Mouse (Mus musculus): ENCODE measurements at regions not wholly inside any gene's neighbourhood (a gene's known extent, or its start where the extent isn't known, plus 50 kb on each side); places are given as distances from the start of the nearest gene placed in this dataset.
A peak's percentile ranks its signal among the peaks of the same experiment; 100 is the strongest.

GRCm38 (mm10) chr13:55948591-55948990, 112.6 kb upstream of the Pitx1 start:
- ATAC-seq (ENCODE audit: low read depth): no peak
- H3K4me3 ChIP-seq (ENCODE audit: low read length): no peak overlapping the region
- H3K9ac ChIP-seq (ENCODE audit: low read length): no peak overlapping the region
- no peaks in the 10 kb centered on the region for H3K9me3 ChIP-seq (ENCODE audit: control insufficient read depth, low read length)
- H3K36me3 ChIP-seq (ENCODE audit: control insufficient read depth, insufficient read depth, low read length): no peaks in the 10 kb centered on the region
- no peaks in the 10 kb centered on the region; the same call in 1 of the 2 replicates for H3K4me1 ChIP-seq (replicated peaks; ENCODE audit: control insufficient read depth, insufficient read depth, low read length)
- H3K4me2 ChIP-seq (ENCODE audit: low read depth, low read length): no peak overlapping the region
- no peak overlapping the region for H3K27ac ChIP-seq (ENCODE audit: low read length)
- H3K27me3 ChIP-seq (ENCODE audit: control insufficient read depth, insufficient read depth, low read depth, low read length): no peaks in the 10 kb centered on the region
- whole genome bisulfite sequencing: 65% methylated on average over 9 of the region's 9 CpGs

- Histone ChIP-seq H3K36me3 (ENCODE audit: control insufficient read depth, insufficient read depth, low read length) (no peaks in the 10 kb centered on the region), H3K4me3 (ENCODE audit: low read length) (no peak overlapping the region), H3K4me1 (replicated peaks; ENCODE audit: control insufficient read depth, insufficient read depth, low read length) (no peaks in the 10 kb centered on the region; the same call in 1 of the 2 replicates), H3K9me3 (ENCODE audit: control insufficient read depth, low read length) (no peaks in the 10 kb centered on the region), H3K9ac (ENCODE audit: low read length) (no peak overlapping the region), H3K27me3 (ENCODE audit: control insufficient read depth, insufficient read depth, low read depth, low read length) (no peaks in the 10 kb centered on the region), H3K27ac (ENCODE audit: low read length) (no peak overlapping the region), H3K4me2 (ENCODE audit: low read depth, low read length) (no peak overlapping the region)
- no peak for ATAC-seq (ENCODE audit: low read depth)
- 49% methylated on average over 2 of the region's 2 CpGs for WGBS
These were observed 112.2 kb upstream of the Pitx1 start for GRCm38 (mm10) chr13:55948144-55948543.

GRCm38 (mm10) chr13:55937417-55937816, 101.4 kb upstream of the Pitx1 start:
- Histone ChIP-seq H3K9ac (ENCODE audit: low read length) (no peak overlapping the region), H3K4me3 (ENCODE audit: low read length) (no peak overlapping the region), H3K27me3 (ENCODE audit: control insufficient read depth, insufficient read depth, low read depth, low read length) (no peaks in the 10 kb centered on the region), H3K4me1 (replicated peaks; ENCODE audit: control insufficient read depth, insufficient read depth, low read length) (no peaks in the 10 kb centered on the region), H3K27ac (ENCODE audit: low read length) (no peak overlapping the region), H3K9me3 (ENCODE audit: control insufficient read depth, low read length) (no peaks in the 10 kb centered on the region), H3K4me2 (ENCODE audit: low read depth, low read length) (no peak overlapping the region), H3K36me3 (ENCODE audit: control insufficient read depth, insufficient read depth, low read length) (no peaks in the 10 kb centered on the region)
- WGBS: 75% methylated on average over 9 of the region's 9 CpGs
- no peak for ATAC-seq (ENCODE audit: low read depth)

- no peak overlapping the region for H3K4me3 ChIP-seq (ENCODE audit: low read length)
- H3K4me2 ChIP-seq (ENCODE audit: low read depth, low read length): no peak overlapping the region
- ATAC-seq (ENCODE audit: low read depth): no peak
- no peak overlapping the region for H3K27ac ChIP-seq (ENCODE audit: low read length)
- no peaks in the 10 kb centered on the region for H3K4me1 ChIP-seq (replicated peaks; ENCODE audit: control insufficient read depth, insufficient read depth, low read length)
- no peak overlapping the region for H3K9ac ChIP-seq (ENCODE audit: low read length)
- no peaks in the 10 kb centered on the region for H3K9me3 ChIP-seq (ENCODE audit: control insufficient read depth, low read length)
- H3K27me3 ChIP-seq (ENCODE audit: control insufficient read depth, insufficient read depth, low read depth, low read length): no peaks in the 10 kb centered on the region
- 70% methylated on average over 9 of the region's 9 CpGs for WGBS
- H3K36me3 ChIP-seq (ENCODE audit: control insufficient read depth, insufficient read depth, low read length): no peaks in the 10 kb centered on the region
These were observed 101.0 kb upstream of the Pitx1 start for GRCm38 (mm10) chr13:55937000-55937399.

GRCm38 (mm10) chr13:55930637-55931036, 94.6 kb upstream of the Pitx1 start:
- Histone ChIP-seq H3K4me2 (ENCODE audit: low read depth, low read length) (no peak overlapping the region), H3K36me3 (ENCODE audit: control insufficient read depth, insufficient read depth, low read length) (no peaks in the 10 kb centered on the region), H3K4me3 (ENCODE audit: low read length) (no peak overlapping the region), H3K9me3 (ENCODE audit: control insufficient read depth, low read length) (no peaks in the 10 kb centered on the region), H3K4me1 (replicated peaks; ENCODE audit: control insufficient read depth, insufficient read depth, low read length) (no peaks in the 10 kb centered on the region), H3K27me3 (ENCODE audit: control insufficient read depth, insufficient read depth, low read depth, low read length) (no peaks in the 10 kb centered on the region), H3K27ac (ENCODE audit: low read length) (no peak overlapping the region), H3K9ac (ENCODE audit: low read length) (no peak overlapping the region)
- ATAC-seq (ENCODE audit: low read depth): no peak
- 73% methylated on average over 11 of the region's 11 CpGs for WGBS

- no peak overlapping the region for H3K4me3 ChIP-seq (ENCODE audit: low read length)
- no peaks in the 10 kb centered on the region for H3K4me1 ChIP-seq (replicated peaks; ENCODE audit: control insufficient read depth, insufficient read depth, low read length)
- peaks cover under 1% of the 10 kb centered on the region; the same call in 1 of the 2 replicates for H3K27me3 ChIP-seq (ENCODE audit: control insufficient read depth, insufficient read depth, low read depth, low read length)
- H3K36me3 ChIP-seq (ENCODE audit: control insufficient read depth, insufficient read depth, low read length): no peaks in the 10 kb centered on the region
- WGBS: 67% methylated on average over 6 of the region's 6 CpGs
- H3K27ac ChIP-seq (ENCODE audit: low read length): no peak overlapping the region
- no peak overlapping the region for H3K4me2 ChIP-seq (ENCODE audit: low read depth, low read length)
- no peaks in the 10 kb centered on the region for H3K9me3 ChIP-seq (ENCODE audit: control insufficient read depth, low read length)
- ATAC-seq (ENCODE audit: low read depth): no peak
- H3K9ac ChIP-seq (ENCODE audit: low read length): no peak overlapping the region
These were observed 93.8 kb upstream of the Pitx1 start for GRCm38 (mm10) chr13:55929814-55930213.

GRCm38 (mm10) chr13:55923505-55924136, 87.6 kb upstream of the Pitx1 start:
- Histone ChIP-seq H3K27me3 (ENCODE audit: control insufficient read depth, insufficient read depth, low read depth, low read length) (peaks cover 10% of the 10 kb centered on the region), H3K36me3 (ENCODE audit: control insufficient read depth, insufficient read depth, low read length) (no peaks in the 10 kb centered on the region), H3K27ac (ENCODE audit: low read length) (no peak overlapping the region), H3K9me3 (ENCODE audit: control insufficient read depth, low read length) (no peaks in the 10 kb centered on the region), H3K4me1 (replicated peaks; ENCODE audit: control insufficient read depth, insufficient read depth, low read length) (peaks cover 11% of the 10 kb centered on the region), H3K9ac (ENCODE audit: low read length) (no peak overlapping the region), H3K4me2 (ENCODE audit: low read depth, low read length) (peak overlapping the region; percentile 25), H3K4me3 (ENCODE audit: low read length) (no peak overlapping the region)
- WGBS: 11% methylated on average over 7 of the region's 7 CpGs
- ATAC-seq (ENCODE audit: low read depth): peak; percentile 80

- ATAC-seq (ENCODE audit: low read depth): no peak
- peaks cover 3% of the 10 kb centered on the region; the same call in 1 of the 2 replicates for H3K4me1 ChIP-seq (replicated peaks; ENCODE audit: control insufficient read depth, insufficient read depth, low read length)
- H3K27ac ChIP-seq (ENCODE audit: low read length): no peak overlapping the region
- no peak overlapping the region for H3K4me2 ChIP-seq (ENCODE audit: low read depth, low read length)
- H3K9ac ChIP-seq (ENCODE audit: low read length): no peak overlapping the region
- no peaks in the 10 kb centered on the region for H3K9me3 ChIP-seq (ENCODE audit: control insufficient read depth, low read length)
- H3K27me3 ChIP-seq (ENCODE audit: control insufficient read depth, insufficient read depth, low read depth, low read length): peaks cover 2% of the 10 kb centered on the region; the same call in 1 of the 2 replicates
- no peak overlapping the region for H3K4me3 ChIP-seq (ENCODE audit: low read length)
- 88% methylated on average over 12 of the region's 12 CpGs for WGBS
- H3K36me3 ChIP-seq (ENCODE audit: control insufficient read depth, insufficient read depth, low read length): no peaks in the 10 kb centered on the region
These were observed 81.3 kb upstream of the Pitx1 start for GRCm38 (mm10) chr13:55917316-55917715.

GRCm38 (mm10) chr13:55912271-55912711, 76.3 kb upstream of the Pitx1 start:
- Histone ChIP-seq H3K9me3 (ENCODE audit: control insufficient read depth, low read length) (no peaks in the 10 kb centered on the region), H3K27ac (ENCODE audit: low read length) (no peak overlapping the region), H3K4me2 (ENCODE audit: low read depth, low read length) (no peak overlapping the region), H3K4me3 (ENCODE audit: low read length) (no peak overlapping the region), H3K4me1 (replicated peaks; ENCODE audit: control insufficient read depth, insufficient read depth, low read length) (peaks cover 14% of the 10 kb centered on the region; the same call in 1 of the 2 replicates), H3K9ac (ENCODE audit: low read length) (no peak overlapping the region), H3K36me3 (ENCODE audit: control insufficient read depth, insufficient read depth, low read length) (no peaks in the 10 kb centered on the region), H3K27me3 (ENCODE audit: control insufficient read depth, insufficient read depth, low read depth, low read length) (no peaks in the 10 kb centered on the region)
- 40% methylated on average over 13 of the region's 13 CpGs for WGBS
- ATAC-seq (ENCODE audit: low read depth): no peak

Measured in lung, embryonic 16.5 days (tissue).